Mouse (Mus musculus) frontal cortex, adult (tissue): ENCODE results near the gene Gm20388.
"Not testable (repeated sequence)": the region's sequence is repeated elsewhere in the genome, so short reads cannot be mapped to it uniquely, and the experiment has no call there.

ENCODE experiments used
- ATAC-seq: cut with Nextera tagmentation; 2 replicates; pipeline ENCODE4 v1.9.2; 2017; ENCODE audit warnings: mild to moderate bottlenecking, moderate library complexity, mixed read lengths; ENCODE audit not compliant: low TSS enrichment

Gene Gm20388

GRCm38 (mm10) chr8:123420525-123421281 is 3510.1 kb downstream of the Gm20388 start:
- ATAC-seq: no peak

GRCm38 (mm10) chr8:123421325-123421724 is 3510.7 kb downstream of the Gm20388 start:
- no peak for ATAC-seq

GRCm38 (mm10) chr8:123422056-123422780 is 3511.6 kb downstream of the Gm20388 start:
- peak; percentile 92 for ATAC-seq

- no peak; the same call in 1 of the 2 replicates for ATAC-seq
These were observed 3512.1 kb downstream of the Gm20388 start for GRCm38 (mm10) chr8:123422781-123423159.

GRCm38 (mm10) chr8:123423441-123423840 is 3512.8 kb downstream of the Gm20388 start, which contains the start of gene Def8:
Gene Def8, plus strand, starts transcription at chr8:123423527.
- no peak for ATAC-seq

- ATAC-seq: no peak
These were observed 3516.2 kb downstream of the Gm20388 start for GRCm38 (mm10) chr8:123426511-123427509.

GRCm38 (mm10) chr8:123427639-123428275 is 3517.1 kb downstream of the Gm20388 start:
- ATAC-seq: no peak

GRCm38 (mm10) chr8:123428343-123428893 is 3517.8 kb downstream of the Gm20388 start:
- no peak for ATAC-seq

- ATAC-seq: no peak
These were observed 3518.5 kb downstream of the Gm20388 start for GRCm38 (mm10) chr8:123428939-123429721.

- ATAC-seq: not testable (repeated sequence)
These were observed 3519.0 kb downstream of the Gm20388 start for GRCm38 (mm10) chr8:123429722-123430013.

- not testable (repeated sequence) for ATAC-seq
These were observed 3520.3 kb downstream of the Gm20388 start for GRCm38 (mm10) chr8:123430936-123431335.

- no peak for ATAC-seq
These were observed 3521.2 kb downstream of the Gm20388 start for GRCm38 (mm10) chr8:123431616-123432365.

- no peak for ATAC-seq
These were observed 3521.7 kb downstream of the Gm20388 start for GRCm38 (mm10) chr8:123432381-123432780.

- ATAC-seq: not testable (repeated sequence)
These were observed 3522.8 kb downstream of the Gm20388 start for GRCm38 (mm10) chr8:123433241-123433974.

- ATAC-seq: no peak
These were observed 3531.1 kb downstream of the Gm20388 start for GRCm38 (mm10) chr8:123441788-123442187.

GRCm38 (mm10) chr8:123442351-123442750 is 3531.7 kb downstream of the Gm20388 start:
- ATAC-seq: no peak

- peak; percentile 96 for ATAC-seq
These were observed 3532.4 kb downstream of the Gm20388 start for GRCm38 (mm10) chr8:123442871-123443575.

- ATAC-seq: peak; percentile 16; the same call in 1 of the 2 replicates
These were observed 3532.9 kb downstream of the Gm20388 start for GRCm38 (mm10) chr8:123443576-123443921.
